Mouse (Mus musculus) forebrain, embryonic 10.5 days (tissue): Measurements from ENCODE around the gene Gramd4. TPM values are rescaled to one million over a fixed set of nuclear protein-coding genes. Genes with fewer than 3 reads are reported as not detected.

Experiments
- DNase-seq: peaks from one replicate; pipeline ENCODE4 v3.0.0-alpha.2; 2017; ENCODE audit warnings: low spot score; ENCODE audit errors: extremely low spot score
- H3K27ac ChIP-seq: fragments of 300-500 bp; sonication (generic); 2 replicates; pipeline ENCODE4 v1.5.1; 2016; ENCODE audit warnings: mild to moderate bottlenecking
- H3K27me3 ChIP-seq: fragments of 300-500 bp; sonication (generic); 2 replicates; pipeline ENCODE4 v1.6.1; 2016; ENCODE audit warnings: mild to moderate bottlenecking; ENCODE audit not compliant: poor library complexity, severe bottlenecking
- H3K36me3 ChIP-seq: fragments of 300-500 bp; sonication (generic); replicated peaks from 2 replicates; pipeline ENCODE4 v1.6.1; 2016; ENCODE audit warnings: mild to moderate bottlenecking, moderate library complexity
- H3K4me1 ChIP-seq: fragments of 300-500 bp; sonication (generic); 2 replicates; pipeline ENCODE4 v1.6.1; 2016
- H3K4me3 ChIP-seq: fragments of 300-500 bp; sonication (generic); 2 replicates; pipeline ENCODE4 v1.5.1; 2016; ENCODE audit warnings: mild to moderate bottlenecking, moderate library complexity
- H3K9me3 ChIP-seq: fragments of 300-500 bp; sonication (generic); 2 replicates; pipeline ENCODE4 v1.6.1; 2016; ENCODE audit warnings: mild to moderate bottlenecking, moderate library complexity
- WGBS: fragments of 180-500 bp; shearing (Covaris S2); methylation state at CpG from one replicate; pipeline ENCODE4 v1.1.7; 2016; 5-methylcytosine and 5-hydroxymethylcytosine counted together
- polyA plus RNA-seq: library from polyadenylated mRNA; unstranded; fragments of >200 nt; fragmentation: Nextera tagmentation; extraction: Ambion mirVana; gene quantifications from 2 replicates; pipeline ENCODE4 v1.2.1, GENCODE M21; 2016

The Gramd4 gene
- 13.9 and 16.2 TPM in 2 replicates for polyA plus RNA-seq

- H3K9me3 ChIP-seq, result no peaks in the 10 kb centered on the region
- peaks cover 46% of the 10 kb centered on the region for H3K4me1 ChIP-seq
- H3K4me3 ChIP-seq, result peak within 1 kb of the TSS; percentile 91
- H3K27ac ChIP-seq, result peak within 1 kb of the TSS; percentile 96
- peaks cover 8% of the 10 kb centered on the region; the same call in 1 of the 2 replicates for H3K36me3 ChIP-seq
- no peak for DNase-seq
- 14% methylated on average over 6 of the region's 6 CpGs for WGBS
- H3K27me3 ChIP-seq, result peaks cover 15% of the 10 kb centered on the region
Observed at GRCm38 (mm10) chr15:86057413-86057812, at the start of gene Gramd4. Gramd4 (plus strand) TSS chr15:86057695.

- Histone ChIP-seq H3K4me1 (peaks cover 46% of the 10 kb centered on the region), H3K27ac (peak overlapping the region; percentile 75), H3K9me3 (no peaks in the 10 kb centered on the region; the same call in 1 of the 2 replicates), H3K4me3 (peak overlapping the region; percentile 28; the same call in 1 of the 2 replicates), H3K27me3 (peaks cover 43% of the 10 kb centered on the region), H3K36me3 (peaks cover 33% of the 10 kb centered on the region)
- no peak for DNase-seq
- 13% methylated on average over 2 of the region's 2 CpGs for WGBS
Observed at GRCm38 (mm10) chr15:86013130-86013529, 44.4 kb upstream of the Gramd4 start.

GRCm38 (mm10) chr15:86013656-86014055 is 43.8 kb upstream of the Gramd4 start:
- 32% methylated on average over 10 of the region's 10 CpGs for WGBS
- Histone ChIP-seq H3K4me3 (peak overlapping the region; percentile 22; the same call in 1 of the 2 replicates), H3K27ac (peak overlapping the region; percentile 75), H3K4me1 (peaks cover 44% of the 10 kb centered on the region), H3K27me3 (peaks cover 38% of the 10 kb centered on the region), H3K36me3 (peaks cover 38% of the 10 kb centered on the region), H3K9me3 (peaks cover 4% of the 10 kb centered on the region; the same call in 1 of the 2 replicates)
- DNase-seq, result no peak

GRCm38 (mm10) chr15:86015026-86015425 is 42.5 kb upstream of the Gramd4 start:
- H3K4me1 ChIP-seq, result peaks cover 47% of the 10 kb centered on the region
- peaks cover 12% of the 10 kb centered on the region; the same call in 1 of the 2 replicates for H3K9me3 ChIP-seq
- 92% methylated on average over 7 of the region's 7 CpGs for WGBS
- peaks cover 28% of the 10 kb centered on the region for H3K27me3 ChIP-seq
- no peak overlapping the region for H3K27ac ChIP-seq
- no peak for DNase-seq
- H3K36me3 ChIP-seq, result peaks cover 50% of the 10 kb centered on the region
- no peak overlapping the region for H3K4me3 ChIP-seq

GRCm38 (mm10) chr15:86015860-86016541 is 41.5 kb upstream of the Gramd4 start:
- no peak for DNase-seq
- Histone ChIP-seq H3K4me3 (no peak overlapping the region), H3K27ac (peak overlapping the region; percentile 36; the same call in 1 of the 2 replicates), H3K27me3 (peaks cover 18% of the 10 kb centered on the region), H3K4me1 (peaks cover 52% of the 10 kb centered on the region), H3K9me3 (peaks cover 12% of the 10 kb centered on the region; the same call in 1 of the 2 replicates), H3K36me3 (peaks cover 47% of the 10 kb centered on the region)
- 79% methylated on average over 13 of the region's 13 CpGs for WGBS

- peaks cover 8% of the 10 kb centered on the region for H3K27me3 ChIP-seq
- H3K4me3 ChIP-seq, result no peak overlapping the region
- 94% methylated on average over 6 of the region's 6 CpGs for WGBS
- H3K27ac ChIP-seq, result no peak overlapping the region
- H3K4me1 ChIP-seq, result peaks cover 61% of the 10 kb centered on the region
- peaks cover 12% of the 10 kb centered on the region; the same call in 1 of the 2 replicates for H3K9me3 ChIP-seq
- DNase-seq, result no peak
- peaks cover 44% of the 10 kb centered on the region for H3K36me3 ChIP-seq
Observed at GRCm38 (mm10) chr15:86017336-86017735, 40.2 kb upstream of the Gramd4 start.

- Histone ChIP-seq H3K4me3 (no peak overlapping the region), H3K27me3 (peaks cover 3% of the 10 kb centered on the region; the same call in 1 of the 2 replicates), H3K36me3 (peaks cover 44% of the 10 kb centered on the region), H3K27ac (no peak overlapping the region), H3K9me3 (peaks cover 12% of the 10 kb centered on the region; the same call in 1 of the 2 replicates), H3K4me1 (peaks cover 48% of the 10 kb centered on the region)
- DNase-seq, result no peak
- WGBS, result 95% methylated on average over 5 of the region's 5 CpGs
Observed at GRCm38 (mm10) chr15:86018753-86019512, 38.6 kb upstream of the Gramd4 start.

- Histone ChIP-seq H3K27ac (no peak overlapping the region), H3K4me3 (no peak overlapping the region), H3K4me1 (peaks cover 38% of the 10 kb centered on the region), H3K9me3 (peaks cover 12% of the 10 kb centered on the region; the same call in 1 of the 2 replicates), H3K27me3 (peaks cover 3% of the 10 kb centered on the region; the same call in 1 of the 2 replicates), H3K36me3 (peaks cover 41% of the 10 kb centered on the region)
- WGBS, result 89% methylated on average over 8 of the region's 8 CpGs
- no peak for DNase-seq
Observed at GRCm38 (mm10) chr15:86020008-86020407, 37.5 kb upstream of the Gramd4 start.

GRCm38 (mm10) chr15:86021301-86021700 is 36.2 kb upstream of the Gramd4 start:
- Histone ChIP-seq H3K9me3 (peaks cover 12% of the 10 kb centered on the region; the same call in 1 of the 2 replicates), H3K4me1 (peaks cover 27% of the 10 kb centered on the region), H3K36me3 (peaks cover 45% of the 10 kb centered on the region), H3K27ac (no peak overlapping the region), H3K4me3 (no peak overlapping the region), H3K27me3 (peaks cover 3% of the 10 kb centered on the region; the same call in 1 of the 2 replicates)
- no peak for DNase-seq
- 82% methylated on average over 9 of the region's 9 CpGs for WGBS

- 86% methylated on average over 9 of the region's 9 CpGs for whole genome bisulfite sequencing
- DNase-seq, result no peak
- peaks cover 25% of the 10 kb centered on the region for H3K4me1 ChIP-seq
- no peak overlapping the region for H3K4me3 ChIP-seq
- H3K27me3 ChIP-seq, result peaks cover 3% of the 10 kb centered on the region; the same call in 1 of the 2 replicates
- H3K27ac ChIP-seq, result no peak overlapping the region
- peaks cover 51% of the 10 kb centered on the region for H3K36me3 ChIP-seq
- H3K9me3 ChIP-seq, result peaks cover 12% of the 10 kb centered on the region; the same call in 1 of the 2 replicates
Observed at GRCm38 (mm10) chr15:86021971-86022370, 35.5 kb upstream of the Gramd4 start.

- H3K27me3 ChIP-seq, result peaks cover 20% of the 10 kb centered on the region
- H3K9me3 ChIP-seq, result peaks cover 45% of the 10 kb centered on the region
- 85% methylated on average over 8 of the region's 8 CpGs for WGBS
- no peak overlapping the region for H3K4me3 ChIP-seq
- H3K4me1 ChIP-seq, result peaks cover 37% of the 10 kb centered on the region
- H3K36me3 ChIP-seq, result peaks cover 79% of the 10 kb centered on the region
- no peak for DNase-seq
- H3K27ac ChIP-seq, result no peak overlapping the region; the same call in 1 of the 2 replicates
Observed at GRCm38 (mm10) chr15:86027871-86028270, 29.6 kb upstream of the Gramd4 start.

- no peak for DNase-seq
- Histone ChIP-seq H3K4me1 (peaks cover 56% of the 10 kb centered on the region), H3K27me3 (peaks cover 39% of the 10 kb centered on the region), H3K4me3 (peak overlapping the region; percentile 20; the same call in 1 of the 2 replicates), H3K36me3 (peaks cover 74% of the 10 kb centered on the region), H3K27ac (no peak overlapping the region), H3K9me3 (peaks cover 45% of the 10 kb centered on the region)
- WGBS, result 77% methylated on average over 14 of the region's 14 CpGs
Observed at GRCm38 (mm10) chr15:86029981-86030380, 27.5 kb upstream of the Gramd4 start.
